Mouse (Mus musculus) CH12.LX (cell line): ENCODE results near the gene Acp7. TPM values are rescaled to one million over a fixed set of nuclear protein-coding genes. Genes with fewer than 3 reads are reported as not detected.

Experiments used
- DNase-seq: peaks from one replicate; pipeline ENCODE4 v3.0.0-alpha.2; 2013; ENCODE audit errors: extremely low read depth
- H3K27ac ChIP-seq: 2 replicates; pipeline ENCODE4 v1.5.1; 2012; ENCODE audit warnings: low read depth, mild to moderate bottlenecking, control low read depth, moderate library complexity; ENCODE audit not compliant: insufficient read depth
- H3K27me3 ChIP-seq: replicated peaks from 2 replicates; pipeline ENCODE3; 2012; ENCODE audit warnings: inconsistent platforms
- H3K36me3 ChIP-seq, 2 experiments: replicated peaks in 1 of 2; 2 replicates each; pipeline versions ENCODE3 to v1.6.1; 2012; ENCODE audit warnings: inconsistent platforms in 1 of 2, low read length in 1 of 2, mild to moderate bottlenecking in 1 of 2, mixed read lengths in 1 of 2, moderate library complexity in 1 of 2; ENCODE audit not compliant: control insufficient read depth in 1 of 2, insufficient read depth in 1 of 2
- H3K4me1 ChIP-seq, 2 experiments: 2 replicates each; pipeline ENCODE4 v1.6.1; 2012; ENCODE audit warnings: inconsistent platforms in 1 of 2, moderate library complexity in 1 of 2; ENCODE audit not compliant: insufficient read depth in 2 of 2, control insufficient read depth in 1 of 2
- H3K4me2 ChIP-seq: 2 replicates; pipeline ENCODE4 v1.6.1; 2012; ENCODE audit warnings: low read depth, mild to moderate bottlenecking, control low read depth; ENCODE audit not compliant: poor library complexity, insufficient read depth, severe bottlenecking
- H3K4me3 ChIP-seq, 3 experiments: fragments of 150-350 bp in 1 of 3; sonication (generic) in 1 of 3; replicated peaks in 1 of 3; 2 replicates each; pipeline versions ENCODE3 to v1.5.1; 2011 to 2012; ENCODE audit warnings: low read depth in 2 of 3, low read length in 2 of 3, mild to moderate bottlenecking in 2 of 3, moderate library complexity in 2 of 3, control low read depth in 1 of 3, improper control_type of control experiment in 1 of 3, inconsistent platforms in 1 of 3, mixed read lengths in 1 of 3; ENCODE audit not compliant: poor library complexity in 1 of 3
- H3K79me2 ChIP-seq: replicated peaks from 2 replicates; pipeline ENCODE4 v1.6.1; 2012; ENCODE audit warnings: mild to moderate bottlenecking, moderate library complexity; ENCODE audit not compliant: control insufficient read depth, poor library complexity, insufficient read depth, severe bottlenecking; ENCODE audit errors: extremely low read depth
- H3K9ac ChIP-seq: 2 replicates; pipeline ENCODE4 v1.6.1; 2012; ENCODE audit warnings: low read depth, mild to moderate bottlenecking, control low read depth, moderate library complexity; ENCODE audit not compliant: insufficient read depth
- H3K9me3 ChIP-seq: replicated peaks from 2 replicates; pipeline ENCODE3; 2012; ENCODE audit warnings: low read length, inconsistent platforms, mixed read lengths
- CHD2 ChIP-seq: IDR thresholded peaks from 2 replicates; pipeline ENCODE4 v1.6.1; 2011; ENCODE audit warnings: low read length, improper control_type of control experiment
- E2F4 ChIP-seq: IDR thresholded peaks from 2 replicates; pipeline ENCODE4 v1.6.1; 2011; ENCODE audit warnings: low read depth, low read length, improper control_type of control experiment; ENCODE audit not compliant: insufficient replicate concordance
- ETS1 ChIP-seq: conservative IDR thresholded peaks from 2 replicates; pipeline ENCODE4 v1.6.1; 2012; ENCODE audit warnings: low read depth, mild to moderate bottlenecking, inconsistent platforms, low read length, improper control_type of control experiment, moderate library complexity
- HCFC1 ChIP-seq: IDR thresholded peaks from 2 replicates; pipeline ENCODE4 v1.6.1; 2012; ENCODE audit warnings: low read depth, mild to moderate bottlenecking, inconsistent platforms, low read length, improper control_type of control experiment
- KAT2A ChIP-seq: IDR thresholded peaks from 2 replicates; pipeline ENCODE4 v1.6.1; 2012; ENCODE audit warnings: low read length, improper control_type of control experiment, inconsistent platforms; ENCODE audit not compliant: insufficient replicate concordance
- MAZ ChIP-seq: IDR thresholded peaks from 2 replicates; pipeline ENCODE4 v1.6.1; 2012; ENCODE audit warnings: low read depth, mild to moderate bottlenecking, inconsistent platforms, low read length, improper control_type of control experiment, moderate library complexity
- NELFE ChIP-seq: IDR thresholded peaks from 2 replicates; pipeline ENCODE4 v1.6.1; 2011; ENCODE audit warnings: low read depth, low read length, improper control_type of control experiment
- PAX5 ChIP-seq: IDR thresholded peaks from 2 replicates; pipeline ENCODE4 v1.6.1; 2012; ENCODE audit warnings: low read length, inconsistent platforms, mixed read lengths
- POLR2AphosphoS2 ChIP-seq: IDR thresholded peaks from 2 replicates; pipeline ENCODE4 v1.6.1; 2011; ENCODE audit warnings: low read depth, low read length, improper control_type of control experiment
- RAD21 ChIP-seq: IDR thresholded peaks from 2 replicates; pipeline ENCODE4 v1.6.1; 2011; ENCODE audit warnings: low read depth, mild to moderate bottlenecking, low read length, improper control_type of control experiment, moderate library complexity
- RCOR1 ChIP-seq: conservative IDR thresholded peaks from 2 replicates; pipeline ENCODE4 v1.6.1; 2012; ENCODE audit warnings: low read depth, mild to moderate bottlenecking, inconsistent platforms, low read length, improper control_type of control experiment
- SIN3A ChIP-seq: IDR thresholded peaks from 2 replicates; pipeline ENCODE4 v1.6.1; 2012; ENCODE audit warnings: low read length, improper control_type of control experiment, inconsistent platforms
- TBP ChIP-seq: conservative IDR thresholded peaks from 2 replicates; pipeline ENCODE4 v1.6.1; 2011; ENCODE audit warnings: low read depth, low read length, improper control_type of control experiment
- UBTF ChIP-seq: IDR thresholded peaks from 2 replicates; pipeline ENCODE4 v1.6.1; 2012; ENCODE audit warnings: low read depth, mild to moderate bottlenecking, inconsistent platforms, low read length, improper control_type of control experiment, moderate library complexity
- USF1 ChIP-seq: IDR thresholded peaks from 2 replicates; pipeline ENCODE4 v1.6.1; 2014; ENCODE audit warnings: low read depth, mild to moderate bottlenecking, inconsistent platforms, low read length, improper control_type of control experiment
- USF2 ChIP-seq: conservative IDR thresholded peaks from 2 replicates; pipeline ENCODE4 v1.6.1; 2011; ENCODE audit warnings: low read depth, low read length, improper control_type of control experiment
- dilution Hi-C: fragments of 300-500 bp; cut with MboI; formaldehyde crosslinking; loops from 2 replicates; pipeline ENCODE4 v1.14.3; 2020; ENCODE audit warnings: low sequenced_read_pairs; ENCODE audit not compliant: extremely low pct_unique_long_range_greater_than_20kb, extremely low pct_ligation_motif_present
- in situ Hi-C: fragments of 300-500 bp; cut with MboI; formaldehyde crosslinking; loops from 3 replicates; pipeline ENCODE4 v1.14.3; 2019; ENCODE audit warnings: low sequenced_read_pairs, low pct_ligation_motif_present, low pct_unique_long_range_greater_than_20kb, mixed read lengths
- polyA plus RNA-seq: library from polyadenylated mRNA; unstranded; fragments of >175 nt; gene quantifications from 2 replicates; pipeline ENCODE4 v1.2.1, GENCODE M21; 2012; ENCODE audit warnings: low read depth; ENCODE audit not compliant: insufficient read length
- total RNA-seq, 2 experiments: library from RNA; depleted of rRNA; stranded (reverse); fragments of 300-350 nt in 1 of 2; fragments of >200 nt in 1 of 2; gene quantifications; 2 replicates each; pipeline ENCODE4 v1.2.3; 2012 to 2014

The Acp7 gene
- total and polyA plus RNA-seq, 3 experiments = not detected

GRCm38 (mm10) chr7:28568253-28568652 lies 62.9 kb downstream of the Acp7 start (continued):
- TF ChIP-seq E2F4 = no peak
- TF ChIP-seq, all 38 proteins: peak for 5

GRCm38 (mm10) chr7:28567539-28567938 lies 63.6 kb downstream of the Acp7 start:
- Histone ChIP-seq H3K36me3 (peaks cover 50 to 81% of the 10 kb centered on the region in 2 experiments), H3K27ac (no peak overlapping the region), H3K9ac (no peak overlapping the region), H3K27me3 (no peaks in the 10 kb centered on the region), H3K4me2 (no peak overlapping the region), H3K9me3 (no peaks in the 10 kb centered on the region), H3K4me1 (peaks cover 4 to 17% of the 10 kb centered on the region in 2 experiments), H3K4me3 (no peak overlapping the region), H3K79me2 (no peaks in the 10 kb centered on the region)
- dilution Hi-C loops (no loop called here), in situ Hi-C loops (no loop called here)
- DNase-seq = no peak
- no peak for TF ChIP-seq RAD21
- no peak for TF ChIP-seq POLR2AphosphoS2
- TF ChIP-seq RCOR1 = no peak
- TF ChIP-seq SIN3A = no peak
- TF ChIP-seq CHD2 = no peak
- TF ChIP-seq PAX5 = no peak
- no peak for TF ChIP-seq KAT2A
- no peak for TF ChIP-seq HCFC1

GRCm38 (mm10) chr7:28565407-28565806 lies 65.7 kb downstream of the Acp7 start:
- no peak for DNase-seq
- Histone ChIP-seq H3K27ac (no peak overlapping the region), H3K9ac (no peak overlapping the region), H3K4me1 (peaks cover 2 to 13% of the 10 kb centered on the region in 2 experiments), H3K9me3 (no peaks in the 10 kb centered on the region), H3K36me3 (peaks cover 65 to 93% of the 10 kb centered on the region in 2 experiments), H3K4me3 (no peak overlapping the region), H3K79me2 (no peaks in the 10 kb centered on the region), H3K27me3 (no peaks in the 10 kb centered on the region), H3K4me2 (no peak overlapping the region)
- in situ Hi-C loops = no loop called here
- dilution Hi-C loops = no loop called here
- TF ChIP-seq USF1 (no peak), ETS1 (no peak), POLR2AphosphoS2 (no peak), UBTF (no peak), NELFE (no peak), TBP (no peak), USF2 (no peak), KAT2A (no peak), MAZ (no peak), PAX5 (no peak)
